Mouse (Mus musculus) megakaryocyte, embryonic 14.5 days (primary cell): Measurements from ENCODE around the gene Nr5a2. TPM values are rescaled to one million over a fixed set of nuclear protein-coding genes. Genes with fewer than 3 reads are reported as not detected.

Experiments
- H3K27me3 ChIP-seq: replicated peaks from 2 replicates; pipeline ENCODE3; 2012; ENCODE audit warnings: inconsistent platforms
- H3K36me3 ChIP-seq: replicated peaks from 2 replicates; pipeline ENCODE3; 2012; ENCODE audit warnings: low read length, inconsistent platforms, mixed read lengths
- H3K4me1 ChIP-seq: 2 replicates; pipeline ENCODE4 v1.6.1; 2012; ENCODE audit warnings: inconsistent platforms
- H3K4me3 ChIP-seq: replicated peaks from 2 replicates; pipeline ENCODE3; 2012; ENCODE audit warnings: moderate library complexity, mild to moderate bottlenecking, inconsistent platforms
- H3K9me3 ChIP-seq: 2 replicates; pipeline ENCODE4 v1.6.1; 2012; ENCODE audit warnings: inconsistent platforms
- FLI1 ChIP-seq: IDR thresholded peaks from 2 replicates; pipeline ENCODE4 v1.6.1; 2012; ENCODE audit warnings: low read length, inconsistent platforms, mixed read lengths
- GATA1 ChIP-seq: IDR thresholded peaks from 3 replicates; pipeline ENCODE4 v1.6.1; 2012; ENCODE audit warnings: mixed read lengths, low read length, inconsistent platforms, borderline replicate concordance
- polyA plus RNA-seq: library from polyadenylated mRNA; stranded (reverse); fragments of >175 nt; gene quantifications from 2 replicates; pipeline ENCODE4 v1.2.3, GENCODE M21; 2012; ENCODE audit warnings: low replicate concordance; ENCODE audit not compliant: insufficient read depth

Nr5a2 gene
- polyA plus RNA-seq, 1 experiment: not detected

GRCm38 (mm10) chr1:136951155-136951650, 9.0 kb downstream of the Nr5a2 start:
- no peak overlapping the region for H3K4me3 ChIP-seq
- 0 out of 2 replicates have a peak, but pooled peaks cover 3% of the 10 kb centered on the region for H3K9me3 ChIP-seq
- peaks cover 99% of the 10 kb centered on the region for H3K27me3 ChIP-seq
- TF ChIP-seq GATA1 (no peak), FLI1 (no peak)
- H3K4me1 ChIP-seq: peaks cover 25% of the 10 kb centered on the region
- H3K36me3 ChIP-seq: no peaks in the 10 kb centered on the region

- Histone ChIP-seq H3K36me3 (no peaks in the 10 kb centered on the region), H3K4me1 (peaks cover 33% of the 10 kb centered on the region), H3K9me3 (no peaks in the 10 kb centered on the region), H3K27me3 (peaks cover 97% of the 10 kb centered on the region), H3K4me3 (peak overlapping the region; percentile 75)
- TF ChIP-seq FLI1: no peak
- TF ChIP-seq GATA1: no peak
Observed at GRCm38 (mm10) chr1:136949323-136949741, 10.9 kb downstream of the Nr5a2 start.

- Histone ChIP-seq H3K27me3 (peaks cover 94% of the 10 kb centered on the region), H3K4me1 (peaks cover 33% of the 10 kb centered on the region), H3K4me3 (peak overlapping the region; percentile 75), H3K9me3 (no peaks in the 10 kb centered on the region), H3K36me3 (no peaks in the 10 kb centered on the region)
- TF ChIP-seq GATA1: no peak
- TF ChIP-seq FLI1: no peak
Observed at GRCm38 (mm10) chr1:136948511-136949275, 11.6 kb downstream of the Nr5a2 start.

- TF ChIP-seq FLI1 (no peak), GATA1 (no peak)
- Histone ChIP-seq H3K4me1 (peaks cover 32% of the 10 kb centered on the region), H3K36me3 (no peaks in the 10 kb centered on the region), H3K27me3 (peaks cover 90% of the 10 kb centered on the region), H3K4me3 (no peak overlapping the region), H3K9me3 (no peaks in the 10 kb centered on the region)
Observed at GRCm38 (mm10) chr1:136948127-136948422, 12.2 kb downstream of the Nr5a2 start.

GRCm38 (mm10) chr1:136947394-136948126, 12.7 kb downstream of the Nr5a2 start:
- Histone ChIP-seq H3K27me3 (peaks cover 86% of the 10 kb centered on the region), H3K4me1 (peaks cover 27% of the 10 kb centered on the region), H3K36me3 (no peaks in the 10 kb centered on the region), H3K9me3 (no peaks in the 10 kb centered on the region), H3K4me3 (no peak overlapping the region)
- TF ChIP-seq FLI1: no peak
- no peak for TF ChIP-seq GATA1

- TF ChIP-seq GATA1 (no peak), FLI1 (no peak)
- no peaks in the 10 kb centered on the region for H3K36me3 ChIP-seq
- H3K4me3 ChIP-seq: no peak overlapping the region
- H3K4me1 ChIP-seq: peaks cover 21% of the 10 kb centered on the region
- H3K27me3 ChIP-seq: peaks cover 82% of the 10 kb centered on the region
- H3K9me3 ChIP-seq: no peaks in the 10 kb centered on the region
Observed at GRCm38 (mm10) chr1:136946806-136947393, 13.3 kb downstream of the Nr5a2 start.

- Histone ChIP-seq H3K4me1 (peaks cover 21% of the 10 kb centered on the region), H3K9me3 (no peaks in the 10 kb centered on the region), H3K36me3 (no peaks in the 10 kb centered on the region), H3K4me3 (no peak overlapping the region), H3K27me3 (peaks cover 77% of the 10 kb centered on the region)
- TF ChIP-seq GATA1 (no peak), FLI1 (no peak)
Observed at GRCm38 (mm10) chr1:136946404-136946803, 13.8 kb downstream of the Nr5a2 start.

GRCm38 (mm10) chr1:136945876-136946275, 14.4 kb downstream of the Nr5a2 start:
- no peaks in the 10 kb centered on the region for H3K9me3 ChIP-seq
- no peak for TF ChIP-seq GATA1
- no peak for TF ChIP-seq FLI1
- H3K4me1 ChIP-seq: peaks cover 21% of the 10 kb centered on the region
- H3K27me3 ChIP-seq: peaks cover 72% of the 10 kb centered on the region
- H3K4me3 ChIP-seq: peak overlapping the region; percentile 59
- no peaks in the 10 kb centered on the region for H3K36me3 ChIP-seq

GRCm38 (mm10) chr1:136945426-136945825, 14.8 kb downstream of the Nr5a2 start:
- Histone ChIP-seq H3K36me3 (no peaks in the 10 kb centered on the region), H3K4me1 (peaks cover 21% of the 10 kb centered on the region), H3K4me3 (no peak overlapping the region), H3K27me3 (peaks cover 72% of the 10 kb centered on the region), H3K9me3 (peaks cover 4% of the 10 kb centered on the region; the same call in 1 of the 2 replicates)
- TF ChIP-seq FLI1: no peak
- no peak for TF ChIP-seq GATA1
